Mouse (Mus musculus) spleen, adult 12 weeks (tissue): ENCODE results near the gene Gm43518.

Source experiments
- DNase-seq: peaks from one replicate; pipeline ENCODE4 v3.0.0; 2022; ENCODE audit warnings: low spot score

Gene Gm43518

DNA sequence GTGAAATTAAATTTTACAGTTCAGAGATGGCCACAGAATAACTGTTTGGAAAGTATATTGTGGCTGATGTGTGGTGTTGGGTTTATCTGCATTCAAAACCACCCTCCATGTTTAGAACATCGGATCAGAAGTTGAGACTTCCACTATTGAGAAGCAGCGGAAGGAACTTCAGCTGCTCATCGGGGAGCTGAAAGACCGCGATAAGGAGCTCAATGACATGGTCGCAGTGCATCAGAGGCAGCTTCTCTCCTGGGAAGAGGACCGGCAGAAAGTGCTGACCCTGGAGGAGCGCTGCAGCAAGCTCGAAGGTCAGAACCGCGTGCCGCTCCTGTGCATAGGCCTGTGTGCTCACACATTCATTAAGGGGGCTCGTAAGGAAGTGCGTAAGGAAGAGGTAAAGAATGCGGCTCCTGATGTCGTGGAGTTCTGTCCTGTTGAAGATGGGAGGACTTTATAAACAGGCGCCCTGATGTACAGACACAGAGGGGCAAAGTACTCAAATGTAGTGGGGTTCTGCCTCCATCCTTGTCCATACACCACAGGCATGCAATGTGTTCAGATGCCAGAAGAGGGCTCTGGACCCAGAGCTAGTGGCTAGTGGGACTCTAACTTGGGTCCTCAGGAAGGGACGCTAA is 6.9 kb downstream of the Gm43518 start:
- DNase-seq: no peak

DNA sequence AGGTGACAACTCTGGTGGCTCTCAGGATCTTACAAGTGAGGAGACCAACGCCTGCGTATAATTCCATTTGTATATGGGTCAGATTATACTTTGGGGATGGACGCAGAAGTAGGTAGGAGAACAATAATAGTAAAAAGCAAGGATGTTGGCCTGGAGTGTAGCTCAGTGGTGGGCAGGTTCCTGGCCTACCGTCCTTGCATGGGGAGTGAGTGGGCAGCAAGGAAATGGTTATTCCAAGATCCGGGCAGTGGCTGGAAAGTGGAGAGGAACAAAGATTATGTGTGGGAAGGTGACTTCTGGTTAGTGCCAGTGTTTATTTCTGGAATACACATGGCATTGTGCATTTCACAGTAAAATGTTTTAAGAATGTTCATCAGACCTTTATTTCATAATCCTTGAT is 8.7 kb downstream of the Gm43518 start:
- no peak for DNase-seq

DNA sequence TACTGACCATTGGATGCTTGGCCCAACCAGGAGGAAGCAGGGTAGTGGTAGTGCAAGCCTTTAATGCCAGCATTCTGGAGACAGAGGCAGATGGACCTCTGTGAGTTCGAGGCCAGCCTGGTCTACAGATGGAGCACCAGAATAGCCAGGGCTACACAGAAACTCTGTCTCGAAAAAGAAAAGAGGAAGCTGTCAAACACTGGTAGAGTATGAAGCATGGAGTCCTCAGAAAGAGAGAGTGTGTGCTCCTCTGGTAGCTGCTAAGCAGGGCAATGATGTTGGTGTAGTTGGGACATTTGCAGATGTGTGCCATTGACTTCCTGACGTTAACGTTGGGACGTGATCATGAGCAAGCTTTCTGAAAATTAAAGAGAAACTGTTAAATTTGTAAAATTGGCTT is 11.3 kb downstream of the Gm43518 start:
- DNase-seq: no peak

DNA sequence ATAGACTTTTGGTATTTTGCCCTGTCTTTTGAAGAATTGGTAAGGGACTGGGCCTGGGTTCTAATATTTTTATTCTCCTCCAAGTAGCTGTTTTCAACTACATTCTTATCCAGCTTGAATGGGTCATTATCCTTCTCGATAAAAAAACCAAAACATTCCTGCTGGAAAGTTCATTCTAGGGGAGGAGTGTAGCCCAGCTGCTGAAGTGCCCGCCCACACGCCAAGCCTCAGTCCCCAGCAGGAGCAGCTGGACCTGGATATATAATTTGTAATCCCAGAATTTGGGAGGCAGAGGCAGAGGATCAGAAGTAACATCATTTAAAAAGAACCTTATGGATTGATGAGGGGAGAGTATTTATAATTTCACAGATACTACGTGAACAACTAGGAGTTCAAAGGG is 19.3 kb downstream of the Gm43518 start:
- DNase-seq: no peak

DNA sequence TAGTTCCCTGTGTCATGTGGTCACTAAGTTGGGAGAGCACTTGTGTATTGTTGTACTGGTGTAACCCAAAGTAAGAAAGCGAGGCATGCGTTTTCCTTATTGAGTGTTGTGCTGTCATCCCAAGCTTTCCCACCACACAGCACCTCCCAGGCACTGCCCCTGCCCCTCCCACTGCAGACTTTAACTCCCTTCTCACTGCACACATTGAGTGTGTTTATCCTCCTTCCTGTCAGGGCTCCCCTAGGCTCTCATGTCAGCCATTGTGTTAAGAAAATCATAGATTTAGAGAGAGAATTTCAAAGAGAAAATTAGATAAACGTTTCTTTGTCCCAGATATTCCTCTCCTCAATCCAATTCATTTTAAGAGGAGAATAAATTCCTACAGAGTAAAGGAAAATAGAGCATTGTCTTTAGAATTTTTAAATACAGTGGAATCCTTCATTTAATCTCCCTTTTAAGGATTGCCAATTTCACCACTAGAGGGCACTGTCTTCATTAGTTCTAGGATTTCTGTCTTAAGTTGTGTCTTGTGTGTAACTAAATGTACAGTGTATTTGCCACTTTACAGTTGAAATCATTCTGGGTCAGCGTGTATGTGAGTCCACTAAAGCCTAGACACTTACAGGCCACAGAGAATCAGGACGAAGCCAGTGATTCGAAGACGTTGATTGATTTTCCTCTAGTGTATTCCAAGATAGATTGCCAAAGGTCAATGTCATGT is 20.0 kb downstream of the Gm43518 start:
- DNase-seq: no peak

DNA sequence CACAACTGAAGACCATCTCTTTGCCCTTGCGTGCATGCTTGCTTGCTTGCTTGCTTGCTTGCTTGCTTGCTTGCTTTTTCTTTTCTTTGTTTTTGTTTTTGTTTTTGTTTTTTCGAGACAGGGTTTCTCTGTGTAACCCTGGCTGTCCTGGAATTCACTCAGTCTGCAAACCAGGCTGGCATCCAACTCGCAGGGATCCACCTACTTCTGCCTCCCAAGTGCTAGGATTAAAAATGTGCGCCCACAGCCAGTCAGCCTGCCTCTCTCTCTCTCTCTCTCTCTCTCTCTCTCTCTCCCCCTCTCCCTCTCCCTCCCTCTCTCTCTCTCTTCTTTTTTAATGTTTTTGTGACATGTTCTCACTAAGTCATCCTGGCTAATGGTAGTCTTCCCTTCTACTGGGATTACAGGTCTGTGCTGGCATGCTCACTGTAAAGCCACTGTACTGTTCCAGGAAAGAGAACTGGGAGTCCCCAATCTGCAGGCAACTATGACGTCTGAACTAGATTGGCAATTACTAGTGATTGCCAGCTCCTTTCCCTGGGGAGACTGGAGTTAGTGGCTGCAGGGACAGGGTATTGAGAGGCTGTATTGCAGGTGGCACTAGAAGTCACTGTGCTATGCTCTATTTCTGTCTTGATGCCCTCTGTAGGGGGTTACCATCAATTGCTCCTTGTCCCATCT is 25.3 kb downstream of the Gm43518 start:
- no peak for DNase-seq

DNA sequence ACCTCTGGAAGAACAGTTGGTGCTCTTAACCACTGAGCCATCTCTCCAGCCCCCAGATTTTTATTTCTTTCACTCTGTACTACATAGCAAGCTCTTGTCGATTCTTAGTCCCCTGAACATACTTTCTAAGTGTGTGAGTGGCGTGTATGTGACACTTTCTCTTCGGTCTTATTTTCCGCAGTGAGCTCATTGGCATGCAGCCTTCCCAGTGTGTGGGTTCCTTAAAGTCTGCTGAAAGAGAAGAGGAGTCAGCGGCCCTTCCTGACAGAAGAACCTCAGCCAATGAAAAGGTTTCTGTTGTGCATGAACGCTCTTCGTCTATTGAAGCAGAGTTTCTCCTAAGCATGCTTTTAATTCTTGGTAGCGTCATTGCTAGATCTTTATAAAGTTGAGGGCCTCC is 30.0 kb downstream of the Gm43518 start:
- DNase-seq: no peak

DNA sequence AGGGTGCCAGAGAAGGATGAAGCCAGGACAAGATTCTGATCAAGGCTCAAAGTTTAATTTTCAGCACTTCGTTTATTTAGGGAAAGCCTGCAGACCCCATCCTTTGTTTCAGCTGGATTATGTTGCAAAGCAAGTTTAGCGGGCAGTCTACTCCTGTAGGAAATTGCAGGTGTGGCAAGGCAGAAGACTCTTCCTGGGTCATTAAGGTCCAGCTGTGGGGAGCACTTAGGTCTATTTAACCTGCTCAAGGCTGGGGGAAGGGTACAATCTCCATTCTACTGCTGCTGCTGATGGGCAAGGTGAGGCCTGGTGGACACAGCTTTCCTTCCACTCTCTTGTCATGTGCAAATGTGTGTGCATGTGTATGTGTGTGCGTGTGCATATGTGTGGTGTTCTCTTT is 31.8 kb downstream of the Gm43518 start:
- DNase-seq: no peak

DNA sequence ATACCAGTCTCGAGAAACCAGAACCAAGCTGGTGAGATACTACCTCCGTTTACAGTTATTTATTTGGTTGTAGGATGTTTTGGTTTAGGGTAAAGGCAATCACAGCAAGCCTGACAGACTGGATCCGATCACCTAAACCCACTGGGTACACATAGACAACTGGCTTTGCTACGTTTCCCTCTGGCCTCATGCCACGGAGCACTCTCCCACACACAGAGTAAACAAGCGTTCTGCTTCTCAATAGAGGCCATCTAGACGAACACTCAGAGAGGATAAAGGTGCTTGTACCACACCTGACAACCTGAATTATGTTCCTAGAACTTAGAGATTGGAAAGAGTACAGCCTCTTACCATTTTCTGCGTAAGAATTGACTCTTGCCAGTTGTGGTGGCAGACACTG is 32.9 kb downstream of the Gm43518 start:
- DNase-seq: no peak

DNA sequence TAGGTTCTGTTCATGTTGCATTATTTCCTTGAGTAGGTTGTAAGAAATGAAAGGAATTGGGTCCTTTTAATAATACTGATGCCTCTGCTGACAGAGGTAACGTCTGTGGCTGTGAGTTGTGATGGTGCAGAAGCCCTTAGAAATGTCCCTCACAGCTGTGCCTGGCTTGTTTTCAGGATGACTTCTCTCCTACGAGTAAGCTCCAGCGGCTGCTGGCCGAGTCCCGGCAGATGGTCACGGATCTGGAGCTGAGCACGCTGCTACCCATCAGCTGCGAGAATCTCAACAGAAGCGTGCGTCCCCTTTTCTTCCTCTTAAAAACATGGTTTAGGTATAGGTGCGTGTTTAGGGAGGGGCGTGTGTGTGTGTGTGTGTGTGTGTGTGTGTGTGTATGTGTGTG is 33.8 kb downstream of the Gm43518 start:
- DNase-seq: no peak

DNA sequence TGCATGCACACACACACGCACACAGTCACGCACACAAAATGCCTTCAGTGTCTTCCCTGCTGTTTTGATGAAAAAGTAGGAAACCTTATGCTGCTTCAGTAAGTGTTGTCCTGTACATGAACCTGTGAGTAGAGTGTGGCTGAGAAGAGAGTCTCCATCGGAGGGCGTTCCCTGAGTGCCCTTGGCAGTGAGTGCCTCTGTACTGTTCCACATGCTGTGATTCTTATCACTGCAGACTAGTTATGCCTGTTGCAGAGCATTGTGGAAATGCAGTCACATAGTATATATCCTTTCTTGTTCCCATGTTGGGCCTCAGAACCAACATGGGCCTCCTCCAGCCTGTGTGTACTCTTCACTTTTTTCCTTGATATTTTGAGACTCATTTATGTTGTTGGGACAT is 37.0 kb downstream of the Gm43518 start:
- DNase-seq: no peak

DNA sequence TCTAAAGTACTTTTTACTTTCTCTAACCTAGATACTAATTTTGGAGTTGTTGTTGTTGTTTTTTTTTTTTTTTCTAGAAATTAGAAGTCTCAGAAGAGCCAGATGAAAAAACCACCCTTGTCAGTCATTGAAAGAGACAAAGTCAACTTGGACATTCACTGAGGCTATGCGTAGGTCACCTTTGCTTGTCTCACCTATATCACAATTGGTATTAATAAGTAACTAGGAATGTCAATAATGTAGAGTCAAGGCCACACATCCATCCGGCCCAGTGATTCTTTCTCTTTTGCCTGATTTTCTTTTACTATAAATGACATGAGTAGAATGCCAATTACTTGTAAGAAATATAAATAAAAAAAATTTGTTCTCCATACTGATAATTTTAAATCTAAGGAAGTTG is 39.5 kb downstream of the Gm43518 start:
- no peak for DNase-seq

DNA sequence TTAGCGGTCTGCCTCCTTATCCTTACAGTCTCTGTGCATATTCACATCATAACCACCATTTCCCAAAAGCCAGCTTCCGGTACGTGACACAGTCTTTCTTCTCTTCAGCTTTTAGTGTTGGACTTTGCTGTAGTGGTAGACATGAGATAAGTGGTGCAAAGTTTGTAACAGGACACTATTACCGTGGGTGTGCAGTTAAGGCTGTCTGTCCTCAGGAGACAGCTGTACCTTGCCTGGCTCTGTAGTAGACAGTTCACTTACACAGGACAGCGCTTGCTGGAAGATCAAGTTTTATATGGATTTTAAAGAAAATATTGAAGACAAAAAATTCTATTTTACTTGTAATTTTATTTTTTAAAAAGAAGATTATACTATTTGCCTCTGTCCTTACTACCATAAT is 41.2 kb downstream of the Gm43518 start:
- no peak for DNase-seq

DNA sequence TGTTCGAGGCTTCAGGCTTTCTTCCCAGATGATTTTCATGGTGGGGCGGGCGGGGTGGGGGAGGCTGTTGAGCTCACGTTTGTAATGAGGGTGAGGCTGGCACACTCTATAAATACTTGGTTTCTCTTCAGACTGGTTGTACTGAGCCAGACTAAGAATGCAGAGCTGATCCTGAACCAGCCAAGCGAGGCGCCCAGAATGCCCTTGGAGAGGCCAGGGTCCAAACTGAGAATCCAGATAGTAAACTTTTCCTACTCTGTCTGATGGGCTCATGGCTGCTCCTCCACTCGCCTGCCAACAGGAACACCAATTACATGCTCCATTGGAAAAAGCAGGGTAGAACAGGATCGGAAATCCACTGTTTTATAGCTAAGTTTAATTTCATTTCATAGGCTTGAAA is 42.0 kb downstream of the Gm43518 start:
- no peak for DNase-seq

DNA sequence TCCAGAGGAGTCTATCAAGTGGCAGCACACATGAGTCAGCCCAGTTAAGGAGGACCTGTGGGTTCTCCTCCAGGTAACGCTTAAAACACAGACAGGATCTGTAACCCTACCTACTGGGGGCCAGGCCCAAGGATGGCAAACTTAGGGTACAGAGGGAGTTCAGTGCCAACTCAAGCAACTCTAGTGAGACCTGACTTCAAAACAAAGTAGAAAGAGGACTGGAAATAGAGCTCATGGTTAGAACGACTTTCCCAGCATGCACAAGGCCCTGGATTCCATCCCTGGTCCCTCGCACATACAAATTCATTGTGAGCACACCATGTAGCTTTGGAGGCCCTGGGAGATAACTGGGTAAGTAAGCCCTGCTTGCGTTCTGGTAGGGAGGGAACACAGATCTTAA is 43.4 kb downstream of the Gm43518 start:
- no peak for DNase-seq

DNA sequence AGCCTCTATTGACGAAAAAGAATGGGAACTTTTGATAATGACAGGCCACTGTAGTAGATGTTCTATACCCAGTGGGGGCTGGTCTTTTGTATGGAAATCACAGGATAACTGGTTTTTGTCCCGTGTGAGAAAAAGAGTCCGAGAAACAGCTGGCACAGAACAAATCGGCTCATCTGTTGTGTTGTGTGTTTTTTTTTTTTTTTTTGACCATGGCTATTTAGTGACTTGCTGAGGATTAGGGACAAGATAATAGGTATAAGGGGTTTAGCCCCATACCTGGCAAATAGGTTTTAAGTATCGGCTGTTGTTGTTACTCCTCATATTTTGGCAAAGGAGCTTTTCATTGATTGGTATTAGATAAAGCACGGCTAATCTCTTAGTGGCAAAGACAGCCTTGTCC is 45.2 kb downstream of the Gm43518 start:
- DNase-seq: no peak

DNA sequence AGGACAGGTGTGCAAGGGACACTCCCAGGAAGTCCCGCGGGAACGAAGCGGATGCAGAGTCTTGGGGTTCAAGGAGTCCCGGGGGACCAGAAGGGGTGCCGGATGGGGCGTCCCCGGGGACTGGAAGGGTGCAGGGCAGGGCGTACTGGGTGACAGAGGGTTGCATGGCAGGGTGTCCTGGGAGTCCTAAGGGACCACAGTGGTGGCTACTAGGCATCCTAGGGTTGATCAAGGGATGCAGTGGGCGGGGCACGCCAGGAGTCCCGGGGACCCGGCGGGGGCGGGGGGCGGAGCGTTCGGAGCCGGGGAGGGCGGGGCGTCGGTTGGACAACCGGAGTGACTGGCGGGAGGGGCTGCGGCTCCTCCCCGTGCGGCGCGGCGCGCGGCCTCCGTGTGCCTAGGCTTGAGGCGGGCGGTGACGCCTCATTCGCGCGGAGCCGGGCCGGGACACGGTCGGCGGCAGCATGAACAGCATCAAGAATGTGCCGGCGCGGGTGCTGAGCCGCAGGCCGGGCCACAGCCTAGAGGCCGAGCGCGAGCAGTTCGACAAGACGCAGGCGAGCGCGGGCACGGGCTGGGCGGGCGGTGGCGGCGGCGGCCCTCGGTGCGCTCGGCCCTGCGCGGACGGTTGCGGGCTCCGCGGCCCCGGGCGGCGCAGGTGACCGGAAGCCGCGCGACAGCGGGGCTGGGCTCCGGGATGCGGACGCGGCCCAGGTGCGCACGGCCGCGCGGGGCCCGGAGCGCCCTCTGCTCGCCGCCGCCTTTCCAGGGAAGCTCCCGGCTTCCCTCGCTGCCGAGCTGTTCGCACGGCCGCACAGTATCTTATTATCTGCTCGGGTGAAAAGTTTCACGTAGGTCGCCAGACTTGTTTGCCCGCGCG is 46.3 kb downstream of the Gm43518 start, which contains the start of gene Hip1r:
Hip1r (plus strand) TSS at position 330 of the 880 bp plus-strand sequence.
- peak; percentile 60 for DNase-seq

DNA sequence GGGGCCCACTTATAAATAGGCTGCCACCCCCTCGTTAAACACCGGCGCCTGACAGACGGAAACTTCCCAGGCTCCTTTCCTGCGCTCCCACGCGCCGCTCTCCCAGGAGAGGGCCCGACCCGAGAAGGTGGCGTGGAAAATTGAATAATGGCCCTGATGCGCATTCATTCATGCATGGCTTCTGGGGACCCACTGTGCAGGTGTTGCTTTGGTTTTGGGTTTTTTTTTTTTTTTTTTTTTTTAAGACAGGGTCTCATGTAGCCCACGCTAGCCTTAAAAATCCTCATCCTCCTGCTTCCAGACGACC is 46.9 kb downstream of the Gm43518 start:
- no peak for DNase-seq

DNA sequence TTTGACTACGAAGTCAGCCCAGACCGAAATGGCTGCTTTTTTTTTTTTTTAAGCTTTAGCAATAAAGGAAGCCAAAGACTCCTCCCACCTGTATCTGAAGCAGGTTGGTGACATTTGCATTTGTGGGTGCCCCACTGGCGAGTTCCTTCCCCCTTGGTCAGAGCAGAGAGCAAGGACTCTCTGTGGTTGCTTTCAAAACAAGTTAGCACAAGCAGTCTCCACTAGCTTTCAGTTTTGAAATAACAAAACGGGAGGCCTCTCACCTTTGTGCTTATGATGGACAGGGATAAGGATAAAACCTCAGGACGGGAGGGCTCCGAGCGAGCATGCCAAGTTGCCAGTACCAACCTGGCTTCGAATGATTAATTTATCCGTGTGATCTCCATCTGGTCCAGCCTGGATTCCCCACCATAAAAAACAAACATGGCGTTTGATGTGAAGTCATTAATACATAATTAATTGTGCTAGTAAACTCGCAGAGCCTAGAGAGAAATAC is 47.4 kb downstream of the Gm43518 start:
- peak; percentile 33 for DNase-seq

DNA sequence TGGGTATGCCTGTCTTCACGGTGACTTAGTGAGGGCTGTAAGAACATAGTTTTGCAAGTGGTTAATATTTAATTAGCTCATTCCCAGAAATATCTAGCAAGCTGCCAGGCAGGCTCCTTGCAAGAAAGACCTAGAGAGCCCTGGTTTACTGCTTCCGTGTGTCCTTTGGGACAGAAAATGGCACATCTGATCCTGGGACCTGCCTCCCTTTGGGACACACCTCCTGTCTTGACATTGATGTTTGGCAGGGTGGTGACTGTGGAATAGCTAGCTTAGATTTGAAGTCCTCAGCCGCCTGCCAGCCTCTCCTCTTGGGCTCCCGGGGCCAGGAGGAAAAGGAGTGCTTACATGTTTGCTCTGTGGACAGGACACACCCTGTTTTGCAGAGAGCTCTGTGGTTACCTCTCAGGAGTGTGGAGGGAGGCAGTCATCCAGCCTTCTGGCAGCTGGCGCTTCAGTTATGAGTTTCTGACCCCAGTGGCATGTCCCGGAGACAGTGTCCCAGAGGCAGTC is 48.5 kb downstream of the Gm43518 start:
- DNase-seq: no peak

DNA sequence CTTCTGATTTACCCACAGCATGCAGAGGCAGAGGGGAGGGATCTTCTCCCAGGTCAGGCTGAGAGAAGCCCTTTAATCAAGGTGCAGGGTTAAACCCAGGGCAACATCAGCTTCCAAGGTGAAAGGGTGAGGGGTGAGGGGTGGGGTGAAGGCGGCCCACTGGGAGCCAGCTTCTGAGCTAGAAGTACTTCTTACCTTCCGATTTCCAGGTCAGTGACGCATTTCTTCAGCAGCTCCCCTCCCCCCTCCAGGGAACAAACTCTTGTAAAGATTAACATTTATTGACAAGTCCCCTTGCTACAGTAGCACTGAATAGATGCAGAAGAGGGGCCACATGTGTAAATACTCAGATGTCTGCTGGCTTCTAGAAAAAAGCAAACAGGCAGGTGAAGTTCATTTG is 50.0 kb downstream of the Gm43518 start:
- no peak for DNase-seq

DNA sequence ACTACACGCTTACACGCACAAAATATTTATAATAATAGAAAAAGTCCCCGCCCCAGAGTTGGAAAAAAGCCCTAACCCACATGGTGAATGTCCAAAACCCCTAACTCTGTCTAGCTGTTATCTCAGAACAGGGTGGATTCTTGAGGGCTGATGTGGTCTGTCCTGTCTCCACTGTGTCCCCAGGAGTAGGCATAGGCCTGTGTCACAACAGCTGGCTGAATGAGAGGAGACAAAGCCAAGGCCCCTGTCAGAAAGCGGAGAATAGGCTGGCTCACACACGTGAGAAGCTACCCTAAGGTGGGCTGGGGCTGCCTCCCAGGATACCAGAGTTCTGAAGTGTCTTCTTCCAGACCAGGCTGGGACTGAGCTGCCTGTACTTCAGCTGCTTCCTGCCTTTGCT is 50.9 kb downstream of the Gm43518 start:
- no peak for DNase-seq
